Mouse (Mus musculus) neural tube, embryonic 13.5 days (tissue): ENCODE measurements at regions not wholly inside any gene's neighbourhood (a gene's known extent, or its start where the extent isn't known, plus 50 kb on each side); places are given as distances from the start of the nearest gene placed in this dataset.

Experiments
- ATAC-seq: fragments of 200-750 bp; cut with Nextera tagmentation; 2 replicates; pipeline ENCODE4 v1.8.0; 2017; ENCODE audit warnings: low read depth, mild to moderate bottlenecking, moderate TSS enrichment, moderate library complexity
- H3K27ac ChIP-seq: fragments of 300-500 bp; sonication (generic); replicated peaks from 2 replicates; pipeline ENCODE4 v1.5.1; 2015; ENCODE audit warnings: moderate library complexity, mild to moderate bottlenecking, inconsistent platforms
- H3K27me3 ChIP-seq: fragments of 300-500 bp; sonication (generic); 2 replicates; pipeline ENCODE4 v1.6.1; 2015; ENCODE audit warnings: mild to moderate bottlenecking, inconsistent platforms
- H3K36me3 ChIP-seq: fragments of 300-500 bp; sonication (generic); 2 replicates; pipeline ENCODE4 v1.6.1; 2015; ENCODE audit warnings: mild to moderate bottlenecking, inconsistent platforms
- H3K4me1 ChIP-seq: fragments of 300-500 bp; sonication (generic); replicated peaks from 2 replicates; pipeline ENCODE4 v1.6.1; 2015; ENCODE audit warnings: inconsistent platforms
- H3K4me2 ChIP-seq: fragments of 300-500 bp; sonication (generic); 2 replicates; pipeline ENCODE4 v1.6.1; 2015; ENCODE audit warnings: inconsistent platforms, mild to moderate bottlenecking, moderate library complexity
- H3K4me3 ChIP-seq: fragments of 300-500 bp; sonication (generic); 2 replicates; pipeline ENCODE4 v1.5.1; 2015; ENCODE audit warnings: mild to moderate bottlenecking, inconsistent platforms
- H3K9ac ChIP-seq: fragments of 300-500 bp; sonication (generic); 2 replicates; pipeline ENCODE4 v1.6.1; 2015; ENCODE audit warnings: moderate library complexity, mild to moderate bottlenecking, inconsistent platforms
- H3K9me3 ChIP-seq: fragments of 300-500 bp; sonication (generic); 2 replicates; pipeline ENCODE4 v1.6.1; 2016; ENCODE audit warnings: inconsistent platforms
- WGBS: fragments of 180-500 bp; shearing (Covaris S2); methylation state at CpG from one replicate; pipeline ENCODE4 v1.1.7; 2015; 5-methylcytosine and 5-hydroxymethylcytosine counted together

- ATAC-seq: peak; percentile 43; the same call in 1 of the 2 replicates
- H3K9me3 ChIP-seq: no peaks in the 10 kb centered on the region
- H3K4me2 ChIP-seq: no peak overlapping the region
- no peak overlapping the region for H3K4me3 ChIP-seq
- H3K27me3 ChIP-seq: peaks cover 5% of the 10 kb centered on the region
- H3K9ac ChIP-seq: no peak overlapping the region
- no peaks in the 10 kb centered on the region for H3K36me3 ChIP-seq
- H3K4me1 ChIP-seq: peaks cover 26% of the 10 kb centered on the region
- H3K27ac ChIP-seq: no peak overlapping the region; the same call in 1 of the 2 replicates
- 5% methylated on average over 7 of the region's 7 CpGs for WGBS
These were observed 108.9 kb downstream of the Hsd17b3 start for GRCm38 (mm10) chr13:63980012-63980691.

- Histone ChIP-seq H3K4me3 (no peak overlapping the region), H3K4me1 (peaks cover 21% of the 10 kb centered on the region), H3K36me3 (no peaks in the 10 kb centered on the region), H3K9ac (no peak overlapping the region), H3K4me2 (no peak overlapping the region), H3K9me3 (no peaks in the 10 kb centered on the region), H3K27ac (no peak overlapping the region; the same call in 1 of the 2 replicates), H3K27me3 (peaks cover 5% of the 10 kb centered on the region)
- 13% methylated on average over 1 of the region's 1 CpGs for WGBS
- no peak for ATAC-seq
These were observed 109.4 kb downstream of the Hsd17b3 start for GRCm38 (mm10) chr13:63979581-63979980.

- Histone ChIP-seq H3K27me3 (no peaks in the 10 kb centered on the region), H3K9ac (no peak overlapping the region), H3K27ac (no peak overlapping the region), H3K4me1 (no peaks in the 10 kb centered on the region), H3K4me3 (no peak overlapping the region), H3K4me2 (no peak overlapping the region), H3K9me3 (no peaks in the 10 kb centered on the region), H3K36me3 (no peaks in the 10 kb centered on the region)
- 0 out of 2 replicates have a peak, but pooled peaks have one; percentile 43 for ATAC-seq
- 68% methylated on average over 2 of the region's 2 CpGs for WGBS
These were observed 119.1 kb downstream of the Hsd17b3 start for GRCm38 (mm10) chr13:63969907-63970306.

GRCm38 (mm10) chr13:63968623-63969022 lies 120.4 kb downstream of the Hsd17b3 start:
- Histone ChIP-seq H3K4me3 (no peak overlapping the region), H3K4me1 (no peaks in the 10 kb centered on the region), H3K9ac (no peak overlapping the region), H3K4me2 (no peak overlapping the region), H3K9me3 (no peaks in the 10 kb centered on the region), H3K27ac (no peak overlapping the region), H3K27me3 (no peaks in the 10 kb centered on the region), H3K36me3 (no peaks in the 10 kb centered on the region)
- no peak for ATAC-seq
- WGBS: 49% methylated on average over 3 of the region's 3 CpGs

GRCm38 (mm10) chr13:63957098-63957497 lies 131.9 kb downstream of the Hsd17b3 start:
- peaks cover 15% of the 10 kb centered on the region for H3K4me1 ChIP-seq
- ATAC-seq: no peak
- H3K4me2 ChIP-seq: no peak overlapping the region
- no peak overlapping the region for H3K4me3 ChIP-seq
- H3K9me3 ChIP-seq: peaks cover 12% of the 10 kb centered on the region; the same call in 1 of the 2 replicates
- WGBS: 31% methylated on average over 5 of the region's 5 CpGs
- H3K27me3 ChIP-seq: no peaks in the 10 kb centered on the region
- no peak overlapping the region for H3K27ac ChIP-seq
- H3K36me3 ChIP-seq: no peaks in the 10 kb centered on the region
- no peak overlapping the region for H3K9ac ChIP-seq

- peaks cover 6% of the 10 kb centered on the region; the same call in 1 of the 2 replicates for H3K27me3 ChIP-seq
- no peak overlapping the region for H3K9ac ChIP-seq
- H3K9me3 ChIP-seq: peaks cover 10% of the 10 kb centered on the region; the same call in 1 of the 2 replicates
- H3K4me3 ChIP-seq: no peak overlapping the region
- 90% methylated on average over 2 of the region's 2 CpGs for WGBS
- H3K4me2 ChIP-seq: no peak overlapping the region
- no peak overlapping the region for H3K27ac ChIP-seq
- no peaks in the 10 kb centered on the region for H3K36me3 ChIP-seq
- no peak for ATAC-seq
- H3K4me1 ChIP-seq: peaks cover 36% of the 10 kb centered on the region
These were observed 134.7 kb downstream of the Hsd17b3 start for GRCm38 (mm10) chr13:63954305-63954704.

GRCm38 (mm10) chr13:63951922-63952734 lies 136.9 kb downstream of the Hsd17b3 start:
- peak overlapping the region; percentile 18; the same call in 1 of the 2 replicates for H3K9ac ChIP-seq
- H3K4me2 ChIP-seq: no peak overlapping the region
- H3K36me3 ChIP-seq: no peaks in the 10 kb centered on the region
- peak overlapping the region; percentile 73 for H3K27ac ChIP-seq
- H3K4me3 ChIP-seq: no peak overlapping the region
- peaks cover 36% of the 10 kb centered on the region for H3K4me1 ChIP-seq
- WGBS: 7% methylated on average over 9 of the region's 9 CpGs
- peak; percentile 82 for ATAC-seq
- H3K27me3 ChIP-seq: peaks cover 13% of the 10 kb centered on the region; the same call in 1 of the 2 replicates
- H3K9me3 ChIP-seq: no peaks in the 10 kb centered on the region

- Histone ChIP-seq H3K4me3 (no peak overlapping the region), H3K4me1 (peaks cover 31% of the 10 kb centered on the region), H3K4me2 (no peak overlapping the region), H3K36me3 (no peaks in the 10 kb centered on the region), H3K27ac (no peak overlapping the region; the same call in 1 of the 2 replicates), H3K9me3 (no peaks in the 10 kb centered on the region), H3K9ac (no peak overlapping the region), H3K27me3 (peaks cover 13% of the 10 kb centered on the region; the same call in 1 of the 2 replicates)
- 18% methylated on average over 8 of the region's 8 CpGs for WGBS
- 0 out of 2 replicates have a peak, but pooled peaks have one; percentile 15 for ATAC-seq
These were observed 136.1 kb downstream of the Ercc6l2 start for GRCm38 (mm10) chr13:63951136-63951535.
